Mouse (Mus musculus) embryonic fibroblast, embryonic 13.5 days (primary cell): ENCODE measurements around the gene Olfr1162.
"Not testable (repeated sequence)": the region's sequence is repeated elsewhere in the genome, so short reads cannot be mapped to it uniquely, and the experiment has no call there.

ENCODE experiments used
- CTCF ChIP-seq: IDR thresholded peaks from 2 replicates; pipeline ENCODE4 v1.5.1; 2011; ENCODE audit warnings: mild to moderate bottlenecking, control low read depth, low read length, moderate library complexity, borderline replicate concordance; ENCODE audit not compliant: insufficient read depth
- POLR2A ChIP-seq: IDR thresholded peaks from 2 replicates; pipeline ENCODE4 v1.6.1; 2011; ENCODE audit warnings: low read depth, mild to moderate bottlenecking, control low read depth, low read length, moderate library complexity

DNA sequence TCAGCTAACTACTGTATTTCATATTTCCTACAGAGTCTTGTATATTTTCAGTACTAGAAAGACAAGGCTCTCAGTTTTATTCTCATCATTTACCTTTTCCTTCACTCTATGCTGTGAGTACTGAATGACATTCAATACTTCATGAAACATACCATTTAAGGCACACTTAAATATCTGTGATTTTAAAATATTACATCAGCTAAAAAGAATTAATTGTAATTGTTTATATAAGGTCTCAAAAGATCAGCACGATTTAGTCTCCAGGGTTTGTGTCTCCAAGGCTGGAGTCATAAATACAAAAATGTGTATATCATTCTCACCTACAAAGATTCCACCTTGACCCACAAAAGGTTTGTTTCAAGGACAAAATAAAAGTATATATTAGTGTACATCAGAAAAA lies 28.5 kb downstream of the Olfr1162 start, which contains the start of gene Olfr1161:
- TF ChIP-seq CTCF, POLR2A: not testable (repeated sequence)
